Mouse (Mus musculus): ENCODE results near the gene Chst15.

- TF ChIP-seq CTCF (IDR thresholded peaks at IDR 0.05; ENCODE audit: borderline replicate concordance, insufficient read depth, low read depth, low read length), result no peak
- no peak for TF ChIP-seq POLR2A (IDR thresholded peaks at IDR 0.05; ENCODE audit: borderline replicate concordance, insufficient read depth, low read length)
Observed at GRCm38 (mm10) chr7:132308537-132309191, 8.4 kb downstream of the Chst15 start.
